Mouse (Mus musculus): Measurements from ENCODE around the gene Dazap2. TPM values are rescaled to one million over a fixed set of nuclear protein-coding genes. Genes with fewer than 3 reads are reported as not detected.

Gene Dazap2
- polyA plus RNA-seq (2014; fragmentation: Nextera tagmentation; extraction: Ambion mirVana): 243 and 250 TPM in 2 replicates

DNA sequence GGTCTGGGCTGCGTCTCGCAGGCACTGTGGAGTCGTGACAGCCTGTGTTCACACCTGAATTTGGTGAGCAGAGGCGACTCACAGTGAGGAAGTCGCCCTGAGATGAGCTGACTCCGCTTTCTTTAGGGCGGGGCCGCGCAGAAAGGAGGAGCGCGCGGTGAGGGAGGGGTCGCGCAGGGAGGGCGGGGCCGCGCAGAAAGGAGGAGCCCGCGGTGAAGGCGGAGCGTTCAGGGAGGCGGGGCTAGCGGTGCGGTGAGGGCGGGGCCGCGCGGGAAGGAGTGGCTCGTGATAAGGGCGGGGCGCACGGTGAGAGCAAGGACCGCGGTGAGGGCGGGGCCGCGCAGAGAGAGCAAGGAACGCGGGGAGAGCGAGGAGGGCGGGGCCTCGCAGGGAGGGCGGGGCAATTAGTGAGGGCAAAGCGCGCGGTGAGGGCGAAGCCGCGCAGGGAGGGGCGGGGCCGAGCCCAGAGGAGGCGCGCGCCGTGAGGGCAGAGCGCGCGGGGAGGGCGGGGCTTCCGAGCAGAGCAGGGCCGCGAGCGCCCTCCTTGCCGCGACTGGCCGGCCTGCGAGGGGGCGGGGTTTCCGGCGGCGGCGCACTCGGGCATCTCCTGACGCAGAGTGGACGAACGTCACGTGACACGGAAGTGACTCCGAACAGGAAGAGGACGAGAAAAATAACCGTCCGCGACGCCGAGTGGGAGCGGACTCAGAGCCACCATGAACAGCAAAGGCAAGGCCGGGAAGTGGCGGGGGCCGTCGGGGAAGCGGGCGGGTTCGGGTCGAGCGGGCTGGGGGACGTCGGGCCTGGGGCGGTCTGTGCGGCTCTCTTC lies at the start of gene Dazap2:
Dazap2 (plus strand) TSS at position 354 of the 829 bp plus-strand sequence.
- DNase-seq (ENCODE audit: low spot score) (peak; percentile 99), ATAC-seq (ENCODE audit: insufficient read depth, low FRiP score, low TSS enrichment) (peak; percentile 90)
- peak within 1 kb of the TSS; percentile 85 for H3K9ac ChIP-seq (ENCODE audit: low read length)
- no peaks in the 10 kb centered on the region for H3K27me3 ChIP-seq (ENCODE audit: control insufficient read depth, insufficient read depth, low read length)
- H3K4me2 ChIP-seq (ENCODE audit: low read depth): peak within 1 kb of the TSS; percentile 62
- peak within 1 kb of the TSS; percentile 94 for H3K4me3 ChIP-seq (ENCODE audit: low read depth, low read length)
- H3K36me3 ChIP-seq (ENCODE audit: control insufficient read depth, insufficient read depth, low read length): peaks cover 8% of the 10 kb centered on the region
- peak within 1 kb of the TSS; percentile 96 for H3K27ac ChIP-seq (ENCODE audit: low read depth, low read length)
- under 1% methylated on average over 55 of the region's 99 CpGs for WGBS
- peaks cover 8% of the 10 kb centered on the region for H3K4me1 ChIP-seq (ENCODE audit: control insufficient read depth, insufficient read depth, low read length)
- H3K9me3 ChIP-seq (ENCODE audit: control insufficient read depth, low read length): no peaks in the 10 kb centered on the region

DNA sequence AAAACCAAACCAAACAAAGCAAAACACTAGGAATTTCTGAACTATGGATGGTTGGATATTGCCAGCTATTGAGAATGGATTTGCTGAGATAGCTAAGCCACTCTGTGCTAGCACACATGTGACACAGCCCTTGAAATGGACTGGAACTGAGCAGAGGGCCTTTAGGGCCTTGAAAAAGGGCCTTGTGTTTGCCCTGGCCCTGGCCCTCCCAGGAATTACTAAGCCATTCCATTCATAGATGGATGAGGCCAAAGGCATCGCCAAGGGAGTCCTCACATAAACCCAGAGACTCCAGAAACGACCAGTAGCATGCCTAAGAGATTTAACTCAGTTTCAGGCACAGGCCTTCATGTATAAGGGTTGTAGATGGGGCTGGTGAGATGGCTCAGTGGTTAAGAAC lies 48.6 kb upstream of the Dazap2 start:
- H3K9me3 ChIP-seq (ENCODE audit: control insufficient read depth, low read length): no peaks in the 10 kb centered on the region
- H3K9ac ChIP-seq (ENCODE audit: low read length): no peak overlapping the region
- H3K4me1 ChIP-seq (ENCODE audit: control insufficient read depth, insufficient read depth, low read length): no peaks in the 10 kb centered on the region
- H3K27ac ChIP-seq (ENCODE audit: low read depth, low read length): no peak overlapping the region
- DNase-seq (ENCODE audit: low spot score): no peak
- no peaks in the 10 kb centered on the region for H3K27me3 ChIP-seq (ENCODE audit: control insufficient read depth, insufficient read depth, low read length)
- no peak for ATAC-seq (ENCODE audit: insufficient read depth, low FRiP score, low TSS enrichment)
- H3K4me2 ChIP-seq (ENCODE audit: low read depth): no peak overlapping the region
- WGBS: 67% methylated on average over 2 of the region's 2 CpGs
- H3K4me3 ChIP-seq (ENCODE audit: low read depth, low read length): no peak overlapping the region
- H3K36me3 ChIP-seq (ENCODE audit: control insufficient read depth, insufficient read depth, low read length): no peaks in the 10 kb centered on the region

DNA sequence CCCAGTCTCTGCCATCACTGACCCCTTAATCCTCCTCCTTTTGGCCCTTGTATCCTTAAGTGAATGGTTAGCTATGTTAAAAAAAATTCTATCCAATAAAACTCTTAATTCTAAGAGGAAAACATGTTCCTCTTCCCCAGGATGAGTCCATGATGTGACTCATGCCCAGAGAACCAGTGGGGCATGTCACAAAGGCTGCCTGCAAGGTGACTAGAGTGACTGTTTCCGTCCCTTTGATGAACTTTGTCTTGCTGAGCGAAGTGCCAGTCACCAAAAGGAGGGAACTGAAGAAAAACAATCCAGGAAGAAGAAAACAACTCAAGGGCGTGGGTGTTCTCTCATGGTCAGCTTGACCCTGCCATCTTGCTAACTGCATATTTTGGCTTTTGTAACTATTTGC lies 45.9 kb upstream of the Dazap2 start:
- no peak overlapping the region for H3K9ac ChIP-seq (ENCODE audit: low read length)
- no peak overlapping the region for H3K4me2 ChIP-seq (ENCODE audit: low read depth)
- H3K4me1 ChIP-seq (ENCODE audit: control insufficient read depth, insufficient read depth, low read length): no peaks in the 10 kb centered on the region
- H3K36me3 ChIP-seq (ENCODE audit: control insufficient read depth, insufficient read depth, low read length): no peaks in the 10 kb centered on the region
- ATAC-seq (ENCODE audit: insufficient read depth, low FRiP score, low TSS enrichment): no peak
- no peaks in the 10 kb centered on the region for H3K9me3 ChIP-seq (ENCODE audit: control insufficient read depth, low read length)
- 62% methylated on average over 3 of the region's 3 CpGs for WGBS
- H3K27me3 ChIP-seq (ENCODE audit: control insufficient read depth, insufficient read depth, low read length): no peaks in the 10 kb centered on the region
- no peak for DNase-seq (ENCODE audit: low spot score)
- H3K4me3 ChIP-seq (ENCODE audit: low read depth, low read length): no peak overlapping the region
- no peak overlapping the region for H3K27ac ChIP-seq (ENCODE audit: low read depth, low read length)

DNA sequence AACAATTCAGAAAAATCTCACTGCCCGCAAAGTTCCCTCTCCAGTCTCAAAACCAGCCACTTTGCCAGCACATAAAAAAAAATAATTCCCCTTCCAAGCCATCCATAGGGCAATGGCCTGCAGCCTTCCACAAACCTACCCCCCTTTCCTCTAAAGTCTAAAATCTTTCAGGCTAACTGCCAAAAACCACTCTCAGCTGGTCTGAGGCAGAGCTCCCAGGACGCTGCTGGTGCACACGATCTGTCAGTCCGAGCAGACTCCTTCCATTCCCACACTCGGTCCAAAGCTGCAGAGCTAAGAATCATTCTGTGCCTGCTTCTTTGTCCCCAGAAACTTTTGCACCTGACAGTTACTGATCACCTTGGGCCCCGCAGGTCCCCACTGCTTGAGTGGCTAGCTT lies 41.2 kb upstream of the Dazap2 start:
- ATAC-seq (ENCODE audit: insufficient read depth, low FRiP score, low TSS enrichment) (no peak), DNase-seq (ENCODE audit: low spot score) (no peak)
- Histone ChIP-seq H3K4me3 (ENCODE audit: low read depth, low read length) (no peak overlapping the region), H3K4me1 (ENCODE audit: control insufficient read depth, insufficient read depth, low read length) (no peaks in the 10 kb centered on the region), H3K9me3 (ENCODE audit: control insufficient read depth, low read length) (no peaks in the 10 kb centered on the region), H3K27me3 (ENCODE audit: control insufficient read depth, insufficient read depth, low read length) (no peaks in the 10 kb centered on the region), H3K27ac (ENCODE audit: low read depth, low read length) (no peak overlapping the region), H3K4me2 (ENCODE audit: low read depth) (no peak overlapping the region), H3K9ac (ENCODE audit: low read length) (no peak overlapping the region), H3K36me3 (ENCODE audit: control insufficient read depth, insufficient read depth, low read length) (no peaks in the 10 kb centered on the region)
- WGBS: 66% methylated on average over 6 of the region's 6 CpGs

DNA sequence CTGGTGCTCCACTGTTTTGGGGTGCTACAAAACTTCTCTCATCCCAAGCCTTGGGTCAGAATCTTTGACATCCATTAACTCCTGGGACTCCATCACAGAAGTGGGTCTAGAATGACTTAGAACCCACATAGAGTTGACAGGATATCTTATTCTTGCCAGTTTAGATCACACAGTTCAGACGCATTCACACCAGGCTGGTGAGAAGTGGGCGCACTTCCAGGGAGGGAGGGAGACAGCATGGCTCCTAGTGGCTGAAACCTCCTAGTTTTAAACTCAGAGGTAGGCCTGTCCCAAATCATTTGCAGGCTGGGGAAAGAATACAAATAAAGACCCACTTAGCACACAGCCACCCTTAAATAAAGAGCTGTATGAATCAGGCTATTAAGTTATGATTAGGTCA lies 40.8 kb upstream of the Dazap2 start:
- 81% methylated on average over 2 of the region's 2 CpGs for WGBS

DNA sequence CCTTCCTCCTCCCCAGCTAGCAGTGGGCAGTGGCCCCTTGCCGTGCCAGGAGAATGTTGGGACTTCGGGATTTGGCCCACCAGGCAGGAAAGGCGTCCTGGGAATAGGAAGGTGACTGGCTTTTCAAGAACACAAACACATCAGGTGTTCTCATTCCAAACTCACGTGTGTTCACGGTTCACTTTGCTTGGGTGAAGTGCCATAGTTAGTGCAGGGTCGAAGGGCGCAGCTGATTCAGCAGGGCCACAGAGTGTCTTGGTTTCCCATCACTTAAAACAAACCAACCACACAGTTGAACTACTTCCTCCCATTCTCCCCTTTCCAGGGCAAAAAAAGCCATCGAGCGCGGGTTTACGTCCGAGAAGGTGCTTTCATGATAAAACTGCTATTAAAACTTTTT lies 39.8 kb upstream of the Dazap2 start:
- H3K9ac ChIP-seq (ENCODE audit: low read length): no peak overlapping the region
- WGBS: 90% methylated on average over 12 of the region's 12 CpGs
- no peaks in the 10 kb centered on the region; the same call in 1 of the 2 replicates for H3K36me3 ChIP-seq (ENCODE audit: control insufficient read depth, insufficient read depth, low read length)
- DNase-seq (ENCODE audit: low spot score) (no peak), ATAC-seq (ENCODE audit: insufficient read depth, low FRiP score, low TSS enrichment) (no peak)
- H3K4me2 ChIP-seq (ENCODE audit: low read depth): no peak overlapping the region
- H3K4me1 ChIP-seq (ENCODE audit: control insufficient read depth, insufficient read depth, low read length): no peaks in the 10 kb centered on the region
- H3K27me3 ChIP-seq (ENCODE audit: control insufficient read depth, insufficient read depth, low read length): no peaks in the 10 kb centered on the region
- H3K9me3 ChIP-seq (ENCODE audit: control insufficient read depth, low read length): no peaks in the 10 kb centered on the region
- no peak overlapping the region for H3K4me3 ChIP-seq (ENCODE audit: low read depth, low read length)
- H3K27ac ChIP-seq (ENCODE audit: low read depth, low read length): no peak overlapping the region

More for the DNA sequence above, 40.8 kb upstream of the Dazap2 start:
- Histone ChIP-seq H3K27ac (ENCODE audit: low read depth, low read length) (no peak overlapping the region), H3K4me2 (ENCODE audit: low read depth) (no peak overlapping the region), H3K9me3 (ENCODE audit: control insufficient read depth, low read length) (no peaks in the 10 kb centered on the region), H3K4me1 (ENCODE audit: control insufficient read depth, insufficient read depth, low read length) (no peaks in the 10 kb centered on the region), H3K27me3 (ENCODE audit: control insufficient read depth, insufficient read depth, low read length) (no peaks in the 10 kb centered on the region), H3K4me3 (ENCODE audit: low read depth, low read length) (no peak overlapping the region), H3K9ac (ENCODE audit: low read length) (no peak overlapping the region), H3K36me3 (ENCODE audit: control insufficient read depth, insufficient read depth, low read length) (no peaks in the 10 kb centered on the region)
- ATAC-seq (ENCODE audit: insufficient read depth, low FRiP score, low TSS enrichment) (no peak), DNase-seq (ENCODE audit: low spot score) (no peak)

DNA sequence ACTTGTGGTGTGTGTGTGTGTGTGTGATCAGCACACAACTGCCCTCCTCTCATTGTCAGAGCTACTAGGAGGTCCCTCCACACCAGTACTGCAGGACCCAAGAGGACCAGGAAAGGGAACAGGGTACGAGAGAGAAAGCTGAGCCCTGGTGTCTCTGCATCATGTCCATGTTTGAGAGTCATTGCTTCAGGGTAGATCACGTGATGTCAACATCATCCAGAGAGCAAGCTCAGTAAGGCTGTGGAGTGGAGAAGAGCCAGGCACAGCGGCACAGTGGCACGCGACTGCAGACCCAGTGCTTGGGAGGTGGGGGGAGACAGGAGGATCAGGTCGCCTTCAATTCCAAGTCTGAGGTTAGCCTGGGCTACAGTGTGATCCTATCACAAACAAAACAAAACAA lies 38.8 kb upstream of the Dazap2 start:
- Histone ChIP-seq H3K4me1 (ENCODE audit: control insufficient read depth, insufficient read depth, low read length) (no peaks in the 10 kb centered on the region), H3K4me3 (ENCODE audit: low read depth, low read length) (no peak overlapping the region), H3K36me3 (ENCODE audit: control insufficient read depth, insufficient read depth, low read length) (no peaks in the 10 kb centered on the region; the same call in 1 of the 2 replicates), H3K27ac (ENCODE audit: low read depth, low read length) (no peak overlapping the region), H3K9me3 (ENCODE audit: control insufficient read depth, low read length) (no peaks in the 10 kb centered on the region), H3K9ac (ENCODE audit: low read length) (no peak overlapping the region), H3K27me3 (ENCODE audit: control insufficient read depth, insufficient read depth, low read length) (no peaks in the 10 kb centered on the region), H3K4me2 (ENCODE audit: low read depth) (no peak overlapping the region)
- 85% methylated on average over 6 of the region's 6 CpGs for WGBS
- no peak for DNase-seq (ENCODE audit: low spot score)
- ATAC-seq (ENCODE audit: insufficient read depth, low FRiP score, low TSS enrichment): no peak

DNA sequence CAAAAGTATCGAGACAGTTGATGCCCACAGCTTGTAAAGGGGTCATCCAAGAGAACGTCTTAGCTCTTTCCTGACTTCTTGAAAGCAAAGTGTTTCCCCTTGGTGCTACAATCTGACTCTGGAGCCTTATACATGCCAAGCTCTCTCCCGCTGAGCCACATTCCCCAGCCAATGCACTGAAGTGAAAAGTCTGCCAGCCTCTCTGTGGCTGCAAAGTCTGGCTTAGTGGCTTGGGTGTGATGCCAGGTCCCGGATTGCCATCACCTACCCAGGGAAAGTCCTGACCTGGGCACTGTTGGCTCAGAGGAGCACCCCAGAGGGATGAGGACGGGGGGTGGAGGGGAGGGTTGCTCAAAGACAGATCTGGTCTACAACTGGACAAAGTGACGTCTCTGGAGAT lies 38.3 kb upstream of the Dazap2 start:
- no peak overlapping the region for H3K9ac ChIP-seq (ENCODE audit: low read length)
- H3K27ac ChIP-seq (ENCODE audit: low read depth, low read length): no peak overlapping the region
- no peaks in the 10 kb centered on the region for H3K27me3 ChIP-seq (ENCODE audit: control insufficient read depth, insufficient read depth, low read length)
- WGBS: 83% methylated on average over 6 of the region's 6 CpGs
- no peak overlapping the region for H3K4me2 ChIP-seq (ENCODE audit: low read depth)
- no peaks in the 10 kb centered on the region; the same call in 1 of the 2 replicates for H3K36me3 ChIP-seq (ENCODE audit: control insufficient read depth, insufficient read depth, low read length)
- no peak for ATAC-seq (ENCODE audit: insufficient read depth, low FRiP score, low TSS enrichment)
- no peak for DNase-seq (ENCODE audit: low spot score)
- no peaks in the 10 kb centered on the region for H3K4me1 ChIP-seq (ENCODE audit: control insufficient read depth, insufficient read depth, low read length)
- H3K4me3 ChIP-seq (ENCODE audit: low read depth, low read length): no peak overlapping the region
- no peaks in the 10 kb centered on the region for H3K9me3 ChIP-seq (ENCODE audit: control insufficient read depth, low read length)

DNA sequence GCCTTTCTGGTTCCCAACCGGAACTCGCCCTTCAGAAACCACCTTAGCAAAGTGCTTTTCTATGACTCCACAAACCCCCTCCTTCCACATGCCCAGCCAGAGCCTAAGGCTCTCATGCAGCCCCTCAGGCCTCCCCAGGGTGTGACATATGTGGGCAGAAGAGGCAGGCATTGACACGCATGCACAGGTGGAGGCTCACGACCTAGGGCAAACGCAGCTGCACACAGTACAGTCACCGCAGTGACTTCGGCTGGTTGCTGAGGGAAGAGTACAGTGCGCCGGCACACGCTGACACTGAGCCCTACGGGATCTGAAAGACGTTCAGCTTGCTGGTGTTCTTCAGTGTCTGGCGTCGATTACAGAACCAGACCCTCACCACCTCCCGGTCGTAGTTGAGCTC lies 37.2 kb upstream of the Dazap2 start:
- DNase-seq (ENCODE audit: low spot score): no peak
- WGBS: 77% methylated on average over 16 of the region's 16 CpGs
- ATAC-seq (ENCODE audit: insufficient read depth, low FRiP score, low TSS enrichment): no peak

More for the DNA sequence above, 37.2 kb upstream of the Dazap2 start:
- H3K36me3 ChIP-seq (ENCODE audit: control insufficient read depth, insufficient read depth, low read length): no peaks in the 10 kb centered on the region; the same call in 1 of the 2 replicates
- no peak overlapping the region for H3K4me3 ChIP-seq (ENCODE audit: low read depth, low read length)
- H3K4me1 ChIP-seq (ENCODE audit: control insufficient read depth, insufficient read depth, low read length): no peaks in the 10 kb centered on the region
- H3K4me2 ChIP-seq (ENCODE audit: low read depth): no peak overlapping the region
- no peaks in the 10 kb centered on the region for H3K27me3 ChIP-seq (ENCODE audit: control insufficient read depth, insufficient read depth, low read length)
- no peaks in the 10 kb centered on the region for H3K9me3 ChIP-seq (ENCODE audit: control insufficient read depth, low read length)
- no peak overlapping the region for H3K27ac ChIP-seq (ENCODE audit: low read depth, low read length)
- H3K9ac ChIP-seq (ENCODE audit: low read length): no peak overlapping the region
